Mouse (Mus musculus) regulatory T cell (primary cell): Measurements from ENCODE around the gene Slc25a34.

ENCODE experiments used
- in situ Hi-C: fragments of 300-600 bp; cut with MboI, MseI; formaldehyde crosslinking; loops from one replicate; pipeline ENCODE4 v1.15.1; 2025; ENCODE audit warnings: high pct_unique_total_duplicates

Gene Slc25a34

GRCm38 (mm10) chr4:141591547-141591946 lies 32.1 kb downstream of the Slc25a34 start:
- in situ Hi-C loops, result no loop called here

GRCm38 (mm10) chr4:141583919-141584318 lies 39.7 kb downstream of the Slc25a34 start:
- in situ Hi-C loops, result no loop called here

GRCm38 (mm10) chr4:141581051-141581450 lies 42.6 kb downstream of the Slc25a34 start:
- in situ Hi-C loops, result no loop called here

GRCm38 (mm10) chr4:141578833-141579232 lies 44.8 kb downstream of the Slc25a34 start:
- in situ Hi-C loops, result no loop called here

- in situ Hi-C loops, result no loop called here
Measured at GRCm38 (mm10) chr4:141576877-141577276, 46.7 kb downstream of the Slc25a34 start.

- in situ Hi-C loops, result no loop called here
Measured at GRCm38 (mm10) chr4:141576404-141576803, 47.2 kb downstream of the Slc25a34 start.

GRCm38 (mm10) chr4:141574789-141575702 lies 48.6 kb downstream of the Slc25a34 start:
- in situ Hi-C loops, result loop anchor here (5.0 kb wide), 1 partner anchor 168 kb away; no protein-coding TSS in a partner anchor

GRCm38 (mm10) chr4:141573359-141573966 lies 50.2 kb downstream of the Slc25a34 start:
- in situ Hi-C loops, result loop anchor here (5.0 kb wide), 1 partner anchor 166 kb away; no protein-coding TSS in a partner anchor

GRCm38 (mm10) chr4:141572668-141573358 lies 50.8 kb downstream of the Slc25a34 start:
- in situ Hi-C loops, result loop anchor here (5.0 kb wide), 1 partner anchor 166 kb away; no protein-coding TSS in a partner anchor

- in situ Hi-C loops, result loop anchor here (5.0 kb wide), 1 partner anchor 165 kb away; no protein-coding TSS in a partner anchor
Measured at GRCm38 (mm10) chr4:141571934-141572333, 51.7 kb downstream of the Slc25a34 start.

GRCm38 (mm10) chr4:141571337-141571739 lies 52.3 kb downstream of the Slc25a34 start:
- in situ Hi-C loops, result loop anchor here (5.0 kb wide), 1 partner anchor 164 kb away; no protein-coding TSS in a partner anchor

- in situ Hi-C loops, result loop anchor here (5.0 kb wide), 1 partner anchor 164 kb away; no protein-coding TSS in a partner anchor
Measured at GRCm38 (mm10) chr4:141570821-141571220, 52.8 kb downstream of the Slc25a34 start.

GRCm38 (mm10) chr4:141570004-141570403 lies 53.6 kb downstream of the Slc25a34 start:
- in situ Hi-C loops, result loop anchor here (5.0 kb wide), 1 partner anchor 163 kb away; no protein-coding TSS in a partner anchor

- in situ Hi-C loops, result loop anchor here (5.0 kb wide), 1 partner anchor 42 kb away; no protein-coding TSS in a partner anchor
Measured at GRCm38 (mm10) chr4:141568966-141569365, 54.7 kb downstream of the Slc25a34 start.
